15 mouse cellular contexts compared by ENCODE assay signal in the genomic region with DNA sequence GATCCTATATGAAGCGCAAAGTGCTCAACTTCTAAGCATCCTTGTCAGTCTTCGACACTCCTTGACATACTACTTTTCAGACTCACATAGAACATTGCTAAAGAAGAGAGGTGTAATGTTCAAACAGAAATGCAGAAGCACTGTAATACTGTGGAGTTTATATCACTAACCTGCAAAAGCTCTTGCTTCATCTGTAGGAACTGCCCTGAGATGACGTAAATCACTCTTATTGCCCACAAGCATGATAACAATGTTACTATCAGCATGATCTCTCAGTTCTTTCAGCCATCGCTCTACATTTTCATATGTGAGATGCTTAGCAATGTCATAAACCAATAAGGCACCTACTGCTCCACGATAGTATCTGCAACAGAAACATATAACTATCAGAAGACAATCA.
"Had no signal": no experiment of that assay in that cellular context is flagged by ENCODE, and none has a peak within 500 bp of the region (broad histone marks: within the 10 kb centered on the region; RNA-seq: fewer than 3 reads in every experiment).

No protein-coding gene starts in this region.

- DNase-seq: retina, postnatal 1 day; right cerebral cortex, adult 18-20 months; right cerebral cortex, postnatal 14 days; right cerebral cortex, postnatal 25 days; right cerebral cortex, postnatal 4 days; spleen, adult 18-20 months; thymus, adult 18-20 months; thymus, adult 2 months; thymus, postnatal 14 days; thymus, postnatal 25 days; thymus, postnatal 36 days; thymus, postnatal 4 days had no signal

- H3K27ac ChIP-seq: neural tube, embryonic 15.5 days; stomach, embryonic 15.5 days; stomach, postnatal 0 days had no signal

- H3K4me1 ChIP-seq: stomach, embryonic 15.5 days had no signal

- H3K9me3 ChIP-seq: neural tube, embryonic 15.5 days; stomach, embryonic 15.5 days had no signal

- H3K9ac ChIP-seq: neural tube, embryonic 15.5 days; stomach, embryonic 15.5 days had no signal

- H3K4me2 ChIP-seq: neural tube, embryonic 15.5 days; stomach, embryonic 15.5 days had no signal

- H3K27me3 ChIP-seq: neural tube, embryonic 15.5 days; stomach, embryonic 15.5 days had no signal

- H3K4me3 ChIP-seq: neural tube, embryonic 15.5 days; stomach, embryonic 15.5 days had no signal
